Mouse (Mus musculus): ENCODE measurements around the gene Eci2. TPM values are rescaled to one million over a fixed set of nuclear protein-coding genes. Genes with fewer than 3 reads are reported as not detected.
"Not testable (repeated sequence)": the region's sequence is repeated elsewhere in the genome, so short reads cannot be mapped to it uniquely, and the experiment has no call there.

Gene Eci2
- 57.2 and 64.4 TPM in 2 replicates for total RNA-seq (2015)
- 38.5 and 47.9 TPM in 2 replicates for total RNA-seq (2017)

- peak; percentile 51; the same call in 1 of the 2 replicates for ATAC-seq (ENCODE audit: poor library complexity, severe bottlenecking)
Observed at GRCm38 (mm10) chr13:35026879-35027278, at the start of gene Eci2. Gene Eci2 (minus strand): TSS chr13:35027096.

- no peak for ATAC-seq (ENCODE audit: poor library complexity, severe bottlenecking)
Observed at GRCm38 (mm10) chr13:35074862-35075261, 48.0 kb upstream of the Eci2 start.

- ATAC-seq (ENCODE audit: poor library complexity, severe bottlenecking) = no peak
Observed at GRCm38 (mm10) chr13:35070485-35071472, 43.9 kb upstream of the Eci2 start.

- ATAC-seq (ENCODE audit: poor library complexity, severe bottlenecking) = no peak
Observed at GRCm38 (mm10) chr13:35067084-35067483, 40.2 kb upstream of the Eci2 start.

- no peak for ATAC-seq (ENCODE audit: poor library complexity, severe bottlenecking)
Observed at GRCm38 (mm10) chr13:35066033-35066432, 39.1 kb upstream of the Eci2 start.

- no peak for ATAC-seq (ENCODE audit: poor library complexity, severe bottlenecking)
Observed at GRCm38 (mm10) chr13:35064381-35064780, 37.5 kb upstream of the Eci2 start.

GRCm38 (mm10) chr13:35058145-35058544 lies 31.2 kb upstream of the Eci2 start:
- no peak for ATAC-seq (ENCODE audit: poor library complexity, severe bottlenecking)

- ATAC-seq (ENCODE audit: poor library complexity, severe bottlenecking) = no peak
Observed at GRCm38 (mm10) chr13:35036486-35036885, 9.6 kb upstream of the Eci2 start.

GRCm38 (mm10) chr13:35035731-35036130 lies 8.8 kb upstream of the Eci2 start:
- ATAC-seq (ENCODE audit: poor library complexity, severe bottlenecking) = no peak

- ATAC-seq (ENCODE audit: poor library complexity, severe bottlenecking) = no peak
Observed at GRCm38 (mm10) chr13:35033571-35033970, 6.7 kb upstream of the Eci2 start.

GRCm38 (mm10) chr13:35031684-35032082 lies 4.8 kb upstream of the Eci2 start:
- ATAC-seq (ENCODE audit: poor library complexity, severe bottlenecking) = no peak

GRCm38 (mm10) chr13:35030979-35031683 lies 4.2 kb upstream of the Eci2 start:
- ATAC-seq (ENCODE audit: poor library complexity, severe bottlenecking) = no peak

GRCm38 (mm10) chr13:35028365-35028764 lies 1.5 kb upstream of the Eci2 start:
- no peak for ATAC-seq (ENCODE audit: poor library complexity, severe bottlenecking)

- not testable (repeated sequence) for ATAC-seq (ENCODE audit: poor library complexity, severe bottlenecking)
Observed at GRCm38 (mm10) chr13:35023401-35023800, 3.5 kb downstream of the Eci2 start.

GRCm38 (mm10) chr13:35020383-35020782 lies 6.5 kb downstream of the Eci2 start:
- ATAC-seq (ENCODE audit: poor library complexity, severe bottlenecking) = no peak

- ATAC-seq (ENCODE audit: poor library complexity, severe bottlenecking) = no peak
Observed at GRCm38 (mm10) chr13:35018866-35019536, 7.9 kb downstream of the Eci2 start.

- no peak for ATAC-seq (ENCODE audit: poor library complexity, severe bottlenecking)
Observed at GRCm38 (mm10) chr13:35017392-35017791, 9.5 kb downstream of the Eci2 start.

- ATAC-seq (ENCODE audit: poor library complexity, severe bottlenecking) = no peak
Observed at GRCm38 (mm10) chr13:35016067-35016466, 10.8 kb downstream of the Eci2 start.

- no peak for ATAC-seq (ENCODE audit: poor library complexity, severe bottlenecking)
Observed at GRCm38 (mm10) chr13:34995925-34996324, 31.0 kb downstream of the Eci2 start.

GRCm38 (mm10) chr13:34993983-34994811 lies 32.7 kb downstream of the Eci2 start:
- peak; percentile 95 for ATAC-seq (ENCODE audit: poor library complexity, severe bottlenecking)

Data from megakaryocyte, adult 5-6 weeks (primary cell).